Mouse (Mus musculus) ES-Bruce4 (cell line): ENCODE measurements around the gene Glb1l.

Experiments used
- CTCF ChIP-seq: IDR thresholded peaks from one replicate; pipeline ENCODE4 v1.8.1; 2011; ENCODE audit warnings: low read depth, low read length
- EP300 ChIP-seq: IDR thresholded peaks from 2 replicates; pipeline ENCODE4 v1.6.1; 2011; ENCODE audit warnings: low read depth, low read length; ENCODE audit not compliant: insufficient read depth
- POLR2A ChIP-seq: IDR thresholded peaks from one replicate; pipeline ENCODE4 v1.8.1; 2011; ENCODE audit warnings: low read length; ENCODE audit not compliant: insufficient read depth

DNA sequence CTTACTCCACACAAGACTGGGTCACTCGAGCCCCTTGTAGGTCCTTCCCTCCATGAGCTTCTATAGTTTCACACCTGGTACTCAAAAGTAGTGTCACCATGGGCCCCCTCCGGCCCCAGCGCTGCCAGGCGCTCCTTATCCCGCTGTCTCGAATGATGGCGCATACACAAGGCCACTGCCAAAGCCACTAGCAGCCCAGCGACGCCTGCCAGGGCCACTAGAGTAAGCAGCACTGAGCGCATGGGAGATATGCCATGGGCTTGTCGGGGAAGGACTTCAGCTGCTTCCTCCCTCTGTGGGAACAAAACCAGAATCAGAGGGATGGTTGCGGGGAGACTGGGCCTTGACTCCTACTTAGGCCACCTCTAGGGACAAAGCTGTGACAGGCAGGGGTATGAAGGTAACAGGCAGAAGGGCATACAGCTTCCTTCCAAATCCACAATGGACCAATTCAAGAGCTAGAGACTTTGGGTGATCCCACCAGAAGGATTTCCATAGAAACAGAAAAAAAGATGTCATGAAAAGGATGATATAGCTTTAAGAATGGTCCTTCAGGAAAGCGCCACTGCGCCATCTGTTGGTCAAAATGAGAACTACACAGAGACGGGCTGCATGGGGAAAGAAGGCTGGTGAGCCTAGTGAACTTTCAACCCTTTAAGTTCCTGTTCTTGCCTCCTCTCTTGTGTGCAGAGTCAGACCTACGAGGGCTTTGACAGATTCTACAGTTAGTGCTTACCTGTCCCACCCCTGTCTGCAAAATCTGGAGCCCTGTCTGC is 43.4 kb upstream of the Glb1l start:
- TF ChIP-seq POLR2A: no peak
- no peak for TF ChIP-seq EP300
- TF ChIP-seq CTCF: peak; percentile 66
